Mouse (Mus musculus) embryonic fibroblast, embryonic 13.5 days (primary cell): Measurements from ENCODE around the gene Pfkp.

Experiments
- CTCF ChIP-seq: IDR thresholded peaks from 2 replicates; pipeline ENCODE4 v1.5.1; 2011; ENCODE audit warnings: mild to moderate bottlenecking, control low read depth, low read length, moderate library complexity, borderline replicate concordance; ENCODE audit not compliant: insufficient read depth
- POLR2A ChIP-seq: IDR thresholded peaks from 2 replicates; pipeline ENCODE4 v1.6.1; 2011; ENCODE audit warnings: low read depth, mild to moderate bottlenecking, control low read depth, low read length, moderate library complexity

DNA sequence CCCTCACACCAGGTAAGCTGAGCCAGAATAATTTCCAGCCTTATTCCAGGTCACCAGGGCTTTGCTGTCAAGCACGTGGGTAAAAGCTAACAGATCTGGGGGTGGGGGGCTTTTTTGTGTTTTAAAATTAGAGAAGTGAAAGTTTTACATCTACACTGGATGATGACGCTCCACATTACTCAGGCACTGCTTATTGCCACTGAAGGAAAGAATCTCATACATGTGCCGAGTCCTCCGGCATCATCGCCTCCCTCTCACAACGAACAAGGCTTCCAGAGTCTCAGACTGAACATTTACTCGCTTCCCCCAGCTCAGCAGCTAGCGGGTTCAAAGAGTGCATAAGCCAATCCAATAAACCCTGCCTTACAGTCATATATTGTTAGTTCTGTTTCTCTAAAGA is 16.1 kb downstream of the Pfkp start:
- TF ChIP-seq POLR2A = no peak
- no peak for TF ChIP-seq CTCF
